Mouse (Mus musculus) cortical plate, adult 2 months (tissue): ENCODE results near the gene Rgs6.
A peak's percentile ranks its signal among the peaks of the same experiment; 100 is the strongest.

Experiments
- CTCF ChIP-seq: fragments of 200-500 bp; IDR thresholded peaks from 2 replicates; pipeline ENCODE4 v1.5.1; 2011; ENCODE audit warnings: mild to moderate bottlenecking, control low read depth, low read length; ENCODE audit not compliant: insufficient read depth; ENCODE audit errors: extremely low read depth
- POLR2A ChIP-seq: fragments of 200-500 bp; IDR thresholded peaks from 2 replicates; pipeline ENCODE4 v1.6.1; 2011; ENCODE audit warnings: mild to moderate bottlenecking, low read length, control low read depth; ENCODE audit not compliant: insufficient read depth; ENCODE audit errors: extremely low read depth

GRCm38 (mm10) chr12:83018005-83018404, 429.9 kb downstream of the Rgs6 start:
- peak; percentile 85 for TF ChIP-seq CTCF
- TF ChIP-seq POLR2A = no peak
